Mouse (Mus musculus) thymus, adult 2 months (tissue): ENCODE data around the gene Fgd3.

Source experiments
- CTCF ChIP-seq: fragments of 200-500 bp; IDR thresholded peaks from 2 replicates; pipeline ENCODE4 v1.5.1; 2012; ENCODE audit warnings: mild to moderate bottlenecking, control low read depth, low read length, moderate library complexity, borderline replicate concordance; ENCODE audit not compliant: control insufficient read depth, poor library complexity, insufficient read depth; ENCODE audit errors: extremely low read depth
- POLR2A ChIP-seq: fragments of 200-500 bp; IDR thresholded peaks from 2 replicates; pipeline ENCODE4 v1.6.1; 2012; ENCODE audit warnings: mild to moderate bottlenecking, low read length, control low read depth, moderate library complexity; ENCODE audit not compliant: control insufficient read depth, poor library complexity, insufficient read depth; ENCODE audit errors: extremely low read depth

DNA sequence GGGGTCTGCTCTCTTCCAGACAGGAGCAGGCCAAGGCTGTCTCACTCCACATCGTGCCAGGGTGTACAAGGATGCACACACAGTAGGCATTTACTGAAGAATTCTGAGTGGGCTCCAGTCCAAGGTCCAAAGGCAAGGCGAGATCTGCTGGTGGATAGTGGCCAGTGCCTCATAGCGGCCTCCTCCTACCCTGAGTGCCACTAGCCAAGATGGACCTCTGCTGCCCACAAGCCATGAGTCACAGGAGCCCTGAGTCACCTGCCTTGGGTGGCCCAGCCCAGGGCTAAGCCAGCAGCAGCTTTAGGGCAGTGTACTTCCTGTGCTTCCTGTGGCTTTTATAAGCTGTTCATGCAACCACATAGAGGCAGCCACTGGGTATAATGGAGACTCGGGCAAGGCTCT is 106.6 kb downstream of the Fgd3 start:
- TF ChIP-seq CTCF: no peak
- no peak for TF ChIP-seq POLR2A
